Mouse (Mus musculus): ENCODE data around the gene Mrfap1. TPM values are rescaled to one million over a fixed set of nuclear protein-coding genes. Genes with fewer than 3 reads are reported as not detected.
"Not testable (repeated sequence)": the region's sequence is repeated elsewhere in the genome, so short reads cannot be mapped to it uniquely, and the experiment has no call there.

Mrfap1 gene
- 587 and 590 TPM in 2 replicates for polyA plus RNA-seq (2015; fragmentation: Nextera tagmentation; extraction: Ambion mirVana)

- H3K9me3 ChIP-seq, H3K27me3 ChIP-seq, H3K4me1 ChIP-seq: not testable (repeated sequence)
- Histone ChIP-seq H3K27ac (peak within 1 kb of the TSS; percentile 96), H3K4me2 (peak within 1 kb of the TSS; percentile 60), H3K36me3 (peaks cover 19% of the 10 kb centered on the region), H3K9ac (peak within 1 kb of the TSS; percentile 89), H3K4me3 (peak within 1 kb of the TSS; percentile 74)
- under 1% methylated on average over 90 of the region's 90 CpGs for whole genome bisulfite sequencing
- peak; percentile 72 for ATAC-seq (ENCODE audit: insufficient number of reproducible peaks, insufficient read depth, low FRiP score, low TSS enrichment, low read depth)
Measured at GRCm38 (mm10) chr5:36796296-36797014, at the start of gene Mrfap1. Gene Mrfap1 (minus strand): TSS chr5:36796772.

DNA sequence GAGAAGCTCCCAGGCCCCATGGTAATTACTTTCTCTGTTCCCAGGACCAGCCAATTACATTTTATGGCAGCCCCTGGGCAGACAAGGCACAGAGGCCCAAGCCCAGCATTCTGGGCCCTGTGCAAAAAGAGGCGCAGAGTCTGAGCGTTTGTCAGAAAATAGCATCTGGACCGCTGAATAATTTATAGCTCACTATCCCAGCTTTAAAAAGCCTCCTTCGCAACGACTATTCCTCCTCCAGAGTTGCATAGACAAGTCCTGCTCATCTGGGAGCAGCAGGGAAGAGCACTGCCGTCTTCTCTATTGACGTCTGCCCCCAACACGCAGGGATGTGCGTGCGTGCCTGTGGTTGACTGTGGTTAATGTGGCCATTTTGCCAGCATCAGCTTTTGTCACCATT lies 47.9 kb upstream of the Mrfap1 start:
- Histone ChIP-seq H3K36me3 (no peaks in the 10 kb centered on the region), H3K4me1 (no peaks in the 10 kb centered on the region), H3K9me3 (no peaks in the 10 kb centered on the region), H3K9ac (no peak overlapping the region), H3K4me2 (no peak overlapping the region), H3K4me3 (no peak overlapping the region), H3K27ac (no peak overlapping the region), H3K27me3 (no peaks in the 10 kb centered on the region)
- WGBS, result 86% methylated on average over 10 of the region's 10 CpGs
- no peak for ATAC-seq (ENCODE audit: insufficient number of reproducible peaks, insufficient read depth, low FRiP score, low TSS enrichment, low read depth)

- Histone ChIP-seq H3K36me3 (no peaks in the 10 kb centered on the region), H3K9ac (no peak overlapping the region), H3K27me3 (no peaks in the 10 kb centered on the region), H3K27ac (no peak overlapping the region), H3K4me1 (no peaks in the 10 kb centered on the region), H3K9me3 (no peaks in the 10 kb centered on the region), H3K4me3 (no peak overlapping the region), H3K4me2 (no peak overlapping the region)
- WGBS, result 57% methylated on average over 1 of the region's 1 CpGs
- ATAC-seq (ENCODE audit: insufficient number of reproducible peaks, insufficient read depth, low FRiP score, low TSS enrichment, low read depth), result no peak
Measured at GRCm38 (mm10) chr5:36841701-36842100, 45.1 kb upstream of the Mrfap1 start.

- no peaks in the 10 kb centered on the region for H3K27me3 ChIP-seq
- no peak for ATAC-seq (ENCODE audit: insufficient number of reproducible peaks, insufficient read depth, low FRiP score, low TSS enrichment, low read depth)
- no peak overlapping the region for H3K4me2 ChIP-seq
- H3K36me3 ChIP-seq, result no peaks in the 10 kb centered on the region
- 85% methylated on average over 7 of the region's 7 CpGs for WGBS
- H3K27ac ChIP-seq, result no peak overlapping the region
- H3K9me3 ChIP-seq, result no peaks in the 10 kb centered on the region
- no peak overlapping the region for H3K9ac ChIP-seq
- no peaks in the 10 kb centered on the region for H3K4me1 ChIP-seq
- no peak overlapping the region for H3K4me3 ChIP-seq
Measured at GRCm38 (mm10) chr5:36840092-36840491, 43.5 kb upstream of the Mrfap1 start.

- WGBS, result 53% methylated on average over 8 of the region's 8 CpGs
- H3K4me1 ChIP-seq, result no peaks in the 10 kb centered on the region
- H3K27me3 ChIP-seq, result no peaks in the 10 kb centered on the region
- H3K4me2 ChIP-seq, result no peak overlapping the region
- ATAC-seq (ENCODE audit: insufficient number of reproducible peaks, insufficient read depth, low FRiP score, low TSS enrichment, low read depth), result no peak
- no peaks in the 10 kb centered on the region for H3K9me3 ChIP-seq
- no peak overlapping the region for H3K27ac ChIP-seq
- H3K9ac ChIP-seq, result no peak overlapping the region
- no peak overlapping the region for H3K4me3 ChIP-seq
- H3K36me3 ChIP-seq, result no peaks in the 10 kb centered on the region
Measured at GRCm38 (mm10) chr5:36839602-36840001, 43.0 kb upstream of the Mrfap1 start.

DNA sequence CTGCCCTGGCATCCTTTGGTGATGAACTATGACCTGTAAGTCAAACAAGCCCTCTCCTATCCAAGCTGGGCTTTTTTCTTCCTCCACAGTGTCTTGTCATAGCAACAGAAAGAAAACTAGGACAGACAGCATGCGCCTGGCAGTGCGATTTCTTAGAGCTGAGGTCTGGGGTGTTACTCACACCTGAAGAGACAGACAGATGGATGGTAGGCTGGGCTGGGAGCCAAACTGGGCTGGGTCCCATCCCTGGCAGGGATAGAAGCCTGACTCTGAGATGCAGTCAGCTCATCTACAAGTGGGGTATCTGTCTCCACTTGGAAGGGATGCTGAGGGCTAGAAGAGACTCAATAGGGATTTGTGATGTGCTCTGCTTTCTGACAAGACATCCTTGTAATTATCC lies 42.5 kb upstream of the Mrfap1 start:
- Histone ChIP-seq H3K9me3 (no peaks in the 10 kb centered on the region), H3K4me3 (no peak overlapping the region), H3K4me2 (no peak overlapping the region), H3K36me3 (no peaks in the 10 kb centered on the region), H3K27me3 (no peaks in the 10 kb centered on the region), H3K9ac (no peak overlapping the region), H3K4me1 (no peaks in the 10 kb centered on the region), H3K27ac (no peak overlapping the region)
- no peak for ATAC-seq (ENCODE audit: insufficient number of reproducible peaks, insufficient read depth, low FRiP score, low TSS enrichment, low read depth)
- WGBS, result 94% methylated on average over 2 of the region's 2 CpGs

- WGBS, result 1% methylated on average over 6 of the region's 6 CpGs
- no peak for ATAC-seq (ENCODE audit: insufficient number of reproducible peaks, insufficient read depth, low FRiP score, low TSS enrichment, low read depth)
- peaks cover 1% of the 10 kb centered on the region; the same call in 1 of the 2 replicates for H3K4me1 ChIP-seq
- H3K27me3 ChIP-seq, result no peaks in the 10 kb centered on the region
- no peaks in the 10 kb centered on the region for H3K36me3 ChIP-seq
- H3K27ac ChIP-seq, result no peak overlapping the region
- no peak overlapping the region for H3K4me2 ChIP-seq
- no peaks in the 10 kb centered on the region for H3K9me3 ChIP-seq
- no peak overlapping the region for H3K9ac ChIP-seq
- no peak overlapping the region for H3K4me3 ChIP-seq
Measured at GRCm38 (mm10) chr5:36835933-36836332, 39.4 kb upstream of the Mrfap1 start.

DNA sequence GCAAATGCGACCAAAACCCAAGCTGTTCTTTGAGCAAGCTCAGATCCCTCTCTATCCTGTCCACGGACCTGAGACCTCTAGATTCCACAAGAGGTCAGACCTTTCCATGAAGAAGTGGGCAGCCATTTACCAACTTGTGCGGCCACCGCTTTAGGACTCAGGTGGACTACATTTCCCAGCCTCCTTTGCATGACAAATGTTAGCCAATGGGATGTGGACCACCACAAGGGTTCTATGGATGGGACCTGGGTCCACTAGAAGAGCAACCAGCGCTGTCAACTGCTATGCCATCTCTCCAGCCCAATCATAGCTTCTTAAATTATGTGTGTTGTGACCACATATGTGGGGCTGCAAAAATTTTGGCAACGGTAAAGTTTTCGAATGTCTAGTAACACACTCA lies 34.7 kb upstream of the Mrfap1 start:
- H3K27ac ChIP-seq, result no peak overlapping the region
- no peaks in the 10 kb centered on the region for H3K27me3 ChIP-seq
- WGBS, result 62% methylated on average over 7 of the region's 7 CpGs
- ATAC-seq (ENCODE audit: insufficient number of reproducible peaks, insufficient read depth, low FRiP score, low TSS enrichment, low read depth), result no peak
- H3K4me3 ChIP-seq, result no peak overlapping the region
- H3K9me3 ChIP-seq, result no peaks in the 10 kb centered on the region
- H3K4me2 ChIP-seq, result peak overlapping the region; percentile 74; the same call in 1 of the 2 replicates
- H3K9ac ChIP-seq, result no peak overlapping the region
- H3K4me1 ChIP-seq, result peaks cover 15% of the 10 kb centered on the region
- no peaks in the 10 kb centered on the region for H3K36me3 ChIP-seq

- Histone ChIP-seq H3K36me3 (no peaks in the 10 kb centered on the region), H3K9ac (peak within 1 kb of the TSS; percentile 68), H3K4me2 (peak within 1 kb of the TSS; percentile 74), H3K4me3 (peak within 1 kb of the TSS; percentile 55), H3K27me3 (no peaks in the 10 kb centered on the region), H3K27ac (no peak within 1 kb of the TSS), H3K4me1 (peaks cover 15% of the 10 kb centered on the region), H3K9me3 (no peaks in the 10 kb centered on the region)
- ATAC-seq (ENCODE audit: insufficient number of reproducible peaks, insufficient read depth, low FRiP score, low TSS enrichment, low read depth), result peak; percentile 85
- 5% methylated on average over 46 of the region's 46 CpGs for WGBS
Measured at GRCm38 (mm10) chr5:36829913-36830879, 33.6 kb upstream of the Mrfap1 start, which contains the start of gene Man2b2. Gene Man2b2 (minus strand): TSS chr5:36830653.

GRCm38 (mm10) chr5:36829098-36829497 lies 32.5 kb upstream of the Mrfap1 start:
- H3K4me2 ChIP-seq, result 0 out of 2 replicates have a peak overlapping the region, but pooled peaks have one; percentile 74
- peaks cover 15% of the 10 kb centered on the region for H3K4me1 ChIP-seq
- WGBS, result 70% methylated on average over 4 of the region's 4 CpGs
- no peaks in the 10 kb centered on the region for H3K9me3 ChIP-seq
- H3K36me3 ChIP-seq, result 0 out of 2 replicates have a peak, but pooled peaks cover under 1% of the 10 kb centered on the region
- H3K9ac ChIP-seq, result no peak overlapping the region
- H3K4me3 ChIP-seq, result no peak overlapping the region
- no peak for ATAC-seq (ENCODE audit: insufficient number of reproducible peaks, insufficient read depth, low FRiP score, low TSS enrichment, low read depth)
- H3K27ac ChIP-seq, result no peak overlapping the region
- H3K27me3 ChIP-seq, result no peaks in the 10 kb centered on the region

DNA sequence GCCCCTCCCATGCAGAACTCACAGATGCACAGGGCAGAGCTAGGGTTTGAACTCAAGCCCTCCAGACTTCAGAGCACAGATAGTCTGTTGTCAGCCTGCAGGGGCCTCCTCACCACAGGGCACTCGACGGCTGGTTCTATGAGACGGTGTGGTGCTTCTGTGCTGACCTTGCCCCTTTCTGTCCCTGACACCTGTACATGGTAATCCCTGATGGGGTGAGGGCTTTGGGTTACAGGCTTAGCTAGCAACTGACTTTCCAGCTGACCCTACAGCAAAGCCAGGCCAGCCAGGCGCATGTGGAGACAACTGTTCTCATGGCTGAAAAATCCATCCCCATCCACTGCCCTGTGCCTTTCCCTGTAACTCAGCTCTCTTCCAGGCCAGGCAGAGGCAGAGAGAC lies 26.3 kb upstream of the Mrfap1 start:
- Histone ChIP-seq H3K4me2 (no peak overlapping the region), H3K9me3 (no peaks in the 10 kb centered on the region), H3K27ac (no peak overlapping the region), H3K27me3 (no peaks in the 10 kb centered on the region), H3K36me3 (peaks cover 12% of the 10 kb centered on the region), H3K4me1 (no peaks in the 10 kb centered on the region), H3K9ac (no peak overlapping the region), H3K4me3 (no peak overlapping the region)
- WGBS, result 86% methylated on average over 4 of the region's 4 CpGs
- no peak for ATAC-seq (ENCODE audit: insufficient number of reproducible peaks, insufficient read depth, low FRiP score, low TSS enrichment, low read depth)
